Mouse (Mus musculus) lung, adult 2 months (tissue): ENCODE results near the gene Oprd1.

Experiments
- CTCF ChIP-seq: fragments of 200-500 bp; IDR thresholded peaks from 2 replicates; pipeline ENCODE4 v1.5.1; 2011; ENCODE audit warnings: mild to moderate bottlenecking, low read length, control low read depth; ENCODE audit not compliant: insufficient read depth
- POLR2A ChIP-seq: fragments of 200-500 bp; IDR thresholded peaks from 2 replicates; pipeline ENCODE4 v1.6.1; 2011; ENCODE audit warnings: low read depth, mild to moderate bottlenecking, control low read depth, low read length, borderline replicate concordance; ENCODE audit errors: extremely low read depth

- TF ChIP-seq CTCF, result no peak
- TF ChIP-seq POLR2A, result no peak
Measured at GRCm38 (mm10) chr4:132130645-132131044, 13.6 kb downstream of the Oprd1 start.
